Mouse (Mus musculus) intestine, postnatal 0 days (tissue): Measurements from ENCODE around the gene Col6a1. TPM values are rescaled to one million over a fixed set of nuclear protein-coding genes. Genes with fewer than 3 reads are reported as not detected.

Experiments
- ATAC-seq: fragments of 200-750 bp; cut with Nextera tagmentation; 2 replicates; pipeline ENCODE4 v1.8.0; 2017; ENCODE audit warnings: mild to moderate bottlenecking, moderate TSS enrichment, moderate library complexity
- H3K27ac ChIP-seq: fragments of 300-500 bp; sonication (generic); 2 replicates; pipeline ENCODE4 v1.5.1; 2014; ENCODE audit warnings: mild to moderate bottlenecking, low read depth, low read length, moderate library complexity
- H3K27me3 ChIP-seq: fragments of 300-500 bp; sonication (generic); replicated peaks from 2 replicates; pipeline ENCODE4 v1.6.1; 2014; ENCODE audit warnings: low read length, mixed read lengths; ENCODE audit not compliant: control insufficient read depth, insufficient read depth
- H3K36me3 ChIP-seq: fragments of 300-500 bp; sonication (generic); 2 replicates; pipeline ENCODE4 v1.6.1; 2014; ENCODE audit warnings: mild to moderate bottlenecking, moderate library complexity; ENCODE audit not compliant: control insufficient read depth, insufficient read depth
- H3K4me1 ChIP-seq: fragments of 300-500 bp; sonication (generic); replicated peaks from 2 replicates; pipeline ENCODE4 v1.6.1; 2014; ENCODE audit warnings: antibody characterized with exemption, low read length, mixed read lengths; ENCODE audit not compliant: control insufficient read depth, insufficient read depth
- H3K4me2 ChIP-seq: fragments of 300-500 bp; sonication (generic); replicated peaks from 2 replicates; pipeline ENCODE4 v1.6.1; 2014; ENCODE audit warnings: low read depth, mild to moderate bottlenecking, moderate library complexity
- H3K4me3 ChIP-seq: fragments of 300-500 bp; sonication (generic); 2 replicates; pipeline ENCODE4 v1.5.1; 2014; ENCODE audit warnings: low read depth, low read length
- H3K9ac ChIP-seq: fragments of 300-500 bp; sonication (generic); 2 replicates; pipeline ENCODE4 v1.6.1; 2014; ENCODE audit warnings: mild to moderate bottlenecking, low read depth, low read length
- H3K9me3 ChIP-seq: fragments of 300-500 bp; sonication (generic); 2 replicates; pipeline ENCODE4 v1.6.1; 2016; ENCODE audit warnings: mixed run types; ENCODE audit not compliant: control insufficient read depth
- CTCF ChIP-seq: sonication (generic); IDR thresholded peaks from 2 replicates; pipeline ENCODE4 v1.5.1; 2016; ENCODE audit warnings: low read depth, mild to moderate bottlenecking, control low read depth, antibody characterized with exemption, moderate library complexity
- WGBS: fragments of 180-500 bp; shearing (Covaris S2); extraction: QIAGEN DNeasy Blood & Tissue Kit; methylation state at CpG from one replicate; pipeline ENCODE4 v1.1.7; 2014; 5-methylcytosine and 5-hydroxymethylcytosine counted together
- polyA plus RNA-seq: library from polyadenylated mRNA; unstranded; fragments of >200 nt; fragmentation: Nextera tagmentation; extraction: Ambion mirVana; gene quantifications from 2 replicates; pipeline ENCODE4 v1.2.1, GENCODE M21; 2015

Col6a1 gene
- polyA plus RNA-seq, 1 experiment from 2014 or later, result 113 TPM

- Histone ChIP-seq H3K4me3 (no peak overlapping the region), H3K9me3 (no peaks in the 10 kb centered on the region), H3K36me3 (peaks cover 59% of the 10 kb centered on the region), H3K4me2 (no peak overlapping the region), H3K27ac (no peak overlapping the region), H3K27me3 (no peaks in the 10 kb centered on the region), H3K9ac (no peak overlapping the region), H3K4me1 (no peaks in the 10 kb centered on the region)
- 83% methylated on average over 4 of the region's 4 CpGs for WGBS
- no peak for TF ChIP-seq CTCF
- no peak for ATAC-seq
Observed at GRCm38 (mm10) chr10:76717631-76718030, 8.3 kb downstream of the Col6a1 start.

GRCm38 (mm10) chr10:76717026-76717425 lies 8.9 kb downstream of the Col6a1 start:
- Histone ChIP-seq H3K4me1 (no peaks in the 10 kb centered on the region), H3K27me3 (no peaks in the 10 kb centered on the region), H3K4me3 (no peak overlapping the region), H3K27ac (no peak overlapping the region), H3K4me2 (no peak overlapping the region), H3K36me3 (peaks cover 60% of the 10 kb centered on the region), H3K9me3 (no peaks in the 10 kb centered on the region), H3K9ac (no peak overlapping the region)
- ATAC-seq, result no peak
- no peak for TF ChIP-seq CTCF
- 87% methylated on average over 7 of the region's 7 CpGs for WGBS

GRCm38 (mm10) chr10:76714303-76714702 lies 11.7 kb downstream of the Col6a1 start:
- H3K4me3 ChIP-seq, result no peak overlapping the region
- H3K4me1 ChIP-seq, result no peaks in the 10 kb centered on the region
- peaks cover 53% of the 10 kb centered on the region for H3K36me3 ChIP-seq
- H3K9ac ChIP-seq, result no peak overlapping the region
- no peak overlapping the region for H3K27ac ChIP-seq
- no peak for ATAC-seq
- TF ChIP-seq CTCF, result no peak
- no peak overlapping the region for H3K4me2 ChIP-seq
- 82% methylated on average over 7 of the region's 7 CpGs for WGBS
- H3K9me3 ChIP-seq, result no peaks in the 10 kb centered on the region
- H3K27me3 ChIP-seq, result no peaks in the 10 kb centered on the region

DNA sequence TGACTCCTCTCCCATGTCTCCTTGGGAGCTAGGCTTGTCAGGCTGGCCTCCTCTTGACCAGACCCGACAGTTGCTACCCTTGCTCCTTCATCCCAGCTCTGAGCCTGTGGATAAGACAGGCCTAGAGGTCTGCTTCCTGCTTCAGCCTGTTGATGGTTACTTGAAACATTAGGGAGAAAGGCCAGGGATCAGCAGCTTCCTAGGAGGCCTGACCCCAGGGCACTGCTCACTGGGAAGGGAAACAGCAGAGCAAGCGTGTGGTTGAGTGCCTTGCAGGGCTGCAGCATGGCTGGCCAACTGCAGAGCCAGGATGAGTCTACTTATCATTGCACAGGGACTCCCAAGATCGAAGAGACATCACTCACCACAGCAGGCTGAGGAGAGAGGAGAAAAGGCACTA lies 13.5 kb downstream of the Col6a1 start:
- WGBS, result 81% methylated on average over 3 of the region's 3 CpGs
- H3K4me2 ChIP-seq, result no peak overlapping the region
- H3K4me1 ChIP-seq, result no peaks in the 10 kb centered on the region
- peaks cover 40% of the 10 kb centered on the region; the same call in 1 of the 2 replicates for H3K36me3 ChIP-seq
- H3K27ac ChIP-seq, result no peak overlapping the region
- H3K4me3 ChIP-seq, result no peak overlapping the region
- no peak for TF ChIP-seq CTCF
- no peaks in the 10 kb centered on the region for H3K9me3 ChIP-seq
- H3K9ac ChIP-seq, result no peak overlapping the region
- ATAC-seq, result no peak
- no peaks in the 10 kb centered on the region for H3K27me3 ChIP-seq

- no peak for ATAC-seq
- Histone ChIP-seq H3K27me3 (no peaks in the 10 kb centered on the region), H3K36me3 (peaks cover 28% of the 10 kb centered on the region; the same call in 1 of the 2 replicates), H3K9me3 (no peaks in the 10 kb centered on the region), H3K4me3 (no peak overlapping the region), H3K4me1 (no peaks in the 10 kb centered on the region), H3K4me2 (no peak overlapping the region), H3K27ac (no peak overlapping the region), H3K9ac (no peak overlapping the region)
- no peak for TF ChIP-seq CTCF
- 97% methylated on average over 16 of the region's 16 CpGs for WGBS
Observed at GRCm38 (mm10) chr10:76711331-76711730, 14.6 kb downstream of the Col6a1 start.

DNA sequence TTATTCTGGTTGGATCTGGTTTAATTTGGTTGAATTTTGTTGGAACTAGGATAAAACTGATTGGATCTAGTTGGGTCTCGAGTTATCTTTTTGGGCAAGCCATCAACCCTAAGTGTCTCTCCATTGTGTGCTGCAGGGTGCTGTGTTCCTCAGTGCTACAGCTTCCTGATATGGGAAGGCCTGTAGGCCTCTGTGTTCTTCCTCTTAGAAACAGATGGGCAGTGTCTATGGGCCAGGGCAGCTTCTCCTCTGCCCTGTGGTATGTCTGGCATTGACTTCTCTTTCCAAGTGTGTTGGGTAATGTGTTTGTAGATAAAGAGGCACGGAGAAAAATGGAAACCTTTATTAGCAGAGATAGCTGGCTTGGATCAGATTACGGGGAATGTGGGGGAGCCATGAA lies 17.5 kb downstream of the Col6a1 start:
- peaks cover 17% of the 10 kb centered on the region; the same call in 1 of the 2 replicates for H3K36me3 ChIP-seq
- 81% methylated on average over 3 of the region's 3 CpGs for WGBS
- TF ChIP-seq CTCF, result no peak
- H3K4me1 ChIP-seq, result no peaks in the 10 kb centered on the region
- no peak overlapping the region for H3K27ac ChIP-seq
- no peak overlapping the region for H3K9ac ChIP-seq
- no peak overlapping the region for H3K4me2 ChIP-seq
- ATAC-seq, result no peak
- H3K9me3 ChIP-seq, result no peaks in the 10 kb centered on the region
- H3K27me3 ChIP-seq, result no peaks in the 10 kb centered on the region
- no peak overlapping the region for H3K4me3 ChIP-seq

GRCm38 (mm10) chr10:76707584-76707983 lies 18.4 kb downstream of the Col6a1 start:
- WGBS, result 83% methylated on average over 1 of the region's 1 CpGs
- Histone ChIP-seq H3K4me2 (no peak overlapping the region), H3K27me3 (no peaks in the 10 kb centered on the region), H3K4me3 (no peak overlapping the region), H3K36me3 (peaks cover 12% of the 10 kb centered on the region; the same call in 1 of the 2 replicates), H3K27ac (no peak overlapping the region), H3K9ac (no peak overlapping the region), H3K4me1 (no peaks in the 10 kb centered on the region), H3K9me3 (no peaks in the 10 kb centered on the region)
- ATAC-seq, result no peak
- no peak for TF ChIP-seq CTCF
